Mouse (Mus musculus) MEL (cell line): Measurements from ENCODE around the gene Ube2g1. TPM values are rescaled to one million over a fixed set of nuclear protein-coding genes. Genes with fewer than 3 reads are reported as not detected.

Experiments used
- DNase-seq: peaks from one replicate; pipeline ENCODE4 v3.0.0; 2011; ENCODE audit warnings: low read depth, low spot score
- H3K27ac ChIP-seq: 2 replicates; pipeline ENCODE4 v1.5.1; 2012; ENCODE audit warnings: low read depth, mild to moderate bottlenecking, control low read depth, low read length, moderate library complexity; ENCODE audit not compliant: control insufficient read depth
- H3K27me3 ChIP-seq, 2 experiments: fragments of 150-350 bp in 1 of 2; sonication (generic) in 1 of 2; 2 replicates each; pipeline ENCODE4 v1.6.1; 2012; ENCODE audit warnings: low read length in 2 of 2, mild to moderate bottlenecking in 2 of 2, improper control_type of control experiment in 1 of 2, moderate library complexity in 1 of 2; ENCODE audit not compliant: insufficient read depth in 2 of 2, control insufficient read depth in 1 of 2
- H3K36me3 ChIP-seq, 2 experiments: 2 replicates each; pipeline ENCODE4 v1.6.1; 2012 to 2014; ENCODE audit warnings: low read length in 2 of 2, improper control_type of control experiment in 1 of 2, inconsistent platforms in 1 of 2, mild to moderate bottlenecking in 1 of 2; ENCODE audit not compliant: insufficient read depth in 2 of 2, control insufficient read depth in 1 of 2
- H3K4me1 ChIP-seq, 2 experiments: fragments of 150-350 bp in 1 of 2; sonication (generic) in 1 of 2; 2 replicates each; pipeline ENCODE4 v1.6.1; 2012; ENCODE audit warnings: low read length in 2 of 2, improper control_type of control experiment in 1 of 2, mild to moderate bottlenecking in 1 of 2; ENCODE audit not compliant: insufficient read depth in 2 of 2, control insufficient read depth in 1 of 2
- H3K4me3 ChIP-seq, 2 experiments: fragments of 150-350 bp in 1 of 2; sonication (generic) in 1 of 2; 2 replicates each; pipeline ENCODE4 v1.5.1; 2012; ENCODE audit warnings: low read depth in 2 of 2, low read length in 2 of 2, mild to moderate bottlenecking in 2 of 2, moderate library complexity in 2 of 2, control low read depth in 1 of 2, improper control_type of control experiment in 1 of 2; ENCODE audit not compliant: control insufficient read depth in 1 of 2, insufficient read depth in 1 of 2
- H3K79me2 ChIP-seq: 2 replicates; pipeline ENCODE4 v1.6.1; 2012; ENCODE audit warnings: mild to moderate bottlenecking, low read length, moderate library complexity; ENCODE audit not compliant: control insufficient read depth, poor library complexity, insufficient read depth
- H3K9ac ChIP-seq: 2 replicates; pipeline ENCODE4 v1.6.1; 2012; ENCODE audit warnings: low read depth, mild to moderate bottlenecking, control low read depth, low read length, moderate library complexity; ENCODE audit not compliant: control insufficient read depth, poor library complexity, severe bottlenecking
- H3K9me3 ChIP-seq: fragments of 150-350 bp; sonication (generic); replicated peaks from 2 replicates; pipeline ENCODE4 v1.6.1; 2012; ENCODE audit warnings: mild to moderate bottlenecking, low read length, improper control_type of control experiment, moderate library complexity; ENCODE audit not compliant: insufficient read depth
- BHLHE40 ChIP-seq: IDR thresholded peaks from 2 replicates; pipeline ENCODE4 v1.6.1; 2012; ENCODE audit warnings: low read depth, mild to moderate bottlenecking, inconsistent platforms, low read length, improper control_type of control experiment, borderline replicate concordance
- CHD1 ChIP-seq: IDR thresholded peaks from 2 replicates; pipeline ENCODE4 v1.6.1; 2012; ENCODE audit warnings: low read depth, mild to moderate bottlenecking, inconsistent platforms, low read length, improper control_type of control experiment
- CTCF ChIP-seq, 3 experiments: IDR thresholded peaks in 2 of 3; conservative IDR thresholded peaks in 1 of 3; 2 replicates each; pipeline ENCODE4 v1.5.1; 2011 to 2012; ENCODE audit warnings: low read length in 3 of 3, low read depth in 2 of 3, mild to moderate bottlenecking in 2 of 3, improper control_type of control experiment in 1 of 3, inconsistent platforms in 1 of 3, mixed read lengths in 1 of 3, moderate library complexity in 1 of 3; ENCODE audit not compliant: control insufficient read depth in 1 of 3, insufficient read depth in 1 of 3, poor library complexity in 1 of 3, severe bottlenecking in 1 of 3
- E2F4 ChIP-seq: IDR thresholded peaks from 2 replicates; pipeline ENCODE4 v1.6.1; 2011; ENCODE audit warnings: low read depth, low read length, improper control_type of control experiment, borderline replicate concordance
- GABPA ChIP-seq: IDR thresholded peaks from 2 replicates; pipeline ENCODE4 v1.6.1; 2012; ENCODE audit warnings: low read depth, mild to moderate bottlenecking, inconsistent platforms, low read length, improper control_type of control experiment, moderate library complexity
- JUND ChIP-seq: IDR thresholded peaks from 2 replicates; pipeline ENCODE4 v1.6.1; 2011; ENCODE audit warnings: low read depth, mild to moderate bottlenecking, improper control_type of control experiment, low read length
- MAFK ChIP-seq: IDR thresholded peaks from 2 replicates; pipeline ENCODE4 v1.6.1; 2011; ENCODE audit warnings: low read depth, mild to moderate bottlenecking, low read length, improper control_type of control experiment, borderline replicate concordance
- MAZ ChIP-seq: IDR thresholded peaks from 2 replicates; pipeline ENCODE4 v1.6.1; 2012; ENCODE audit warnings: low read depth, mild to moderate bottlenecking, inconsistent platforms, low read length, improper control_type of control experiment
- MXI1 ChIP-seq: IDR thresholded peaks from 2 replicates; pipeline ENCODE4 v1.6.1; 2011; ENCODE audit warnings: mild to moderate bottlenecking, low read depth, low read length, improper control_type of control experiment
- MYB ChIP-seq: IDR thresholded peaks from 2 replicates; pipeline ENCODE4 v1.6.1; 2011; ENCODE audit warnings: mild to moderate bottlenecking, low read depth, low read length, improper control_type of control experiment
- MYC ChIP-seq: IDR thresholded peaks from 2 replicates; pipeline ENCODE4 v1.6.1; 2011; ENCODE audit warnings: low read depth, mild to moderate bottlenecking, low read length, improper control_type of control experiment, moderate library complexity
- POLR2AphosphoS2 ChIP-seq: IDR thresholded peaks from 2 replicates; pipeline ENCODE4 v1.6.1; 2011; ENCODE audit warnings: low read length, improper control_type of control experiment
- RAD21 ChIP-seq: IDR thresholded peaks from 2 replicates; pipeline ENCODE4 v1.6.1; 2011; ENCODE audit warnings: mild to moderate bottlenecking, low read depth, low read length, improper control_type of control experiment
- SIN3A ChIP-seq: IDR thresholded peaks from 2 replicates; pipeline ENCODE4 v1.6.1; 2012; ENCODE audit warnings: low read length, improper control_type of control experiment, inconsistent platforms
- SMC3 ChIP-seq: IDR thresholded peaks from 2 replicates; pipeline ENCODE4 v1.6.1; 2011; ENCODE audit warnings: low read depth, low read length, improper control_type of control experiment
- TAL1 ChIP-seq: IDR thresholded peaks from 2 replicates; pipeline ENCODE4 v1.6.1; 2012; ENCODE audit warnings: mild to moderate bottlenecking, inconsistent platforms, low read length, moderate library complexity, mixed read lengths
- TBP ChIP-seq: IDR thresholded peaks from 2 replicates; pipeline ENCODE4 v1.8.0; 2011; ENCODE audit warnings: low read depth, low read length, improper control_type of control experiment
- TCF12 ChIP-seq: IDR thresholded peaks from 2 replicates; pipeline ENCODE4 v1.6.1; 2014; ENCODE audit warnings: low read depth, mild to moderate bottlenecking, inconsistent platforms, low read length, improper control_type of control experiment, moderate library complexity
- USF2 ChIP-seq, 2 experiments: IDR thresholded peaks; 2 replicates each; pipeline ENCODE4 v1.6.1; 2011 to 2012; ENCODE audit warnings: improper control_type of control experiment in 2 of 2, low read length in 2 of 2, borderline replicate concordance in 1 of 2, inconsistent platforms in 1 of 2, low read depth in 1 of 2, mild to moderate bottlenecking in 1 of 2; ENCODE audit not compliant: insufficient read depth in 1 of 2
- ZC3H11A ChIP-seq: IDR thresholded peaks from 2 replicates; pipeline ENCODE4 v1.6.1; 2012; ENCODE audit warnings: low read depth, mild to moderate bottlenecking, inconsistent platforms, low read length, improper control_type of control experiment
- ZKSCAN1 ChIP-seq: IDR thresholded peaks from 2 replicates; pipeline ENCODE4 v1.6.1; 2012; ENCODE audit warnings: low read depth, mild to moderate bottlenecking, inconsistent platforms, low read length, improper control_type of control experiment, moderate library complexity
- ZMIZ1 ChIP-seq: IDR thresholded peaks from 2 replicates; pipeline ENCODE4 v1.6.1; 2012; ENCODE audit warnings: low read depth, mild to moderate bottlenecking, inconsistent platforms, low read length, improper control_type of control experiment, moderate library complexity
- polyA plus RNA-seq, 2 experiments: library from polyadenylated mRNA; stranded (reverse) in 1 of 2; unstranded in 1 of 2; fragments of >175 nt in 1 of 2; fragments of >200 nt in 1 of 2; gene quantifications; 2 replicates each; pipeline versions ENCODE4 v1.2.1 to v1.2.4; 2012; ENCODE audit warnings: low replicate concordance in 2 of 2, low read depth in 1 of 2; ENCODE audit not compliant: insufficient read length in 2 of 2, insufficient read depth in 1 of 2, missing spikeins in 1 of 2
- total RNA-seq: library from RNA; depleted of rRNA; stranded (reverse); fragments of 300-350 nt; gene quantifications from 2 replicates; pipeline ENCODE4 v1.2.3, GENCODE M21; 2012

Gene Ube2g1
- total and polyA plus RNA-seq, 3 experiments = 26.6 to 38.1 (median 38.0) TPM

DNA sequence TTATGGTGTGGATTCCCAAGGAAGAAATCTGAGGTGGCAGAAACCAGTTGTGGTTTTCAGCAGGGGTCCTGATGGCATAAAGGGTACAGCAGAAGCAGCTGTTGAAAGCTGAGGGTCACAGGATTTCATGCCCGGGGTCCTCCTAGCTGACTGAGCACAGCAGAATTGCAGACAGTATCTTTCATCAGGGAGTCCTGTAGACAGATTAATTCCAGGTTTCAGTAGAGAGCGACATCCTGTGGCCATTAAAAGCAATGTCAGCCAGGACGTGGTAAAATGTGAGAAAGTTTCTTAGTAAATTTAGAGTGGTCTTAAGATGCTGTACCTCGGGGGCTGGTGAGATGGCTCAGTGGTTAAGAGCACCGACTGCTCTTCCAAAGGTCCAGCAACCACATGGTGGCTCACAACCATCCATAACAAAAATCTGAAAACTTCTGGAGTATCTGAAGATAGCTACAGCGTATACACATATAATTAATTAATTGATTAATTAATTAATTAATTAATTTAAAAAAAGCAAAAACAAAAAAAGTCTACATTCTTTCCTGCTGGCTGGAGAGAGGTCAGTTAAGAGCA lies 42.8 kb upstream of the Ube2g1 start:
- Histone ChIP-seq H3K4me3 (peak overlapping the region; percentile 46), H3K79me2 (no peaks in the 10 kb centered on the region; the same call in 1 of the 2 replicates), H3K27me3 (no peaks in the 10 kb centered on the region), H3K36me3 (peaks cover 0 to 4% of the 10 kb centered on the region in 2 experiments; a peak in 1 of 4 replicates), H3K4me1 (peaks cover 4 to 6% of the 10 kb centered on the region in 2 experiments; a peak in 2 of 4 replicates), H3K27ac (no peak overlapping the region), H3K9ac (peak overlapping the region; percentile 55), H3K9me3 (no peaks in the 10 kb centered on the region)
- TF ChIP-seq GABPA = no peak
- peak; percentile 69 for TF ChIP-seq SIN3A
- TF ChIP-seq USF2 (IDR thresholded peaks at IDR 0.05; ENCODE audit: borderline replicate concordance in 1 of 2, insufficient read depth in 1 of 2, low read depth in 1 of 2, low read length in 2 of 2) = no peak
- TF ChIP-seq MYB = no peak
- TF ChIP-seq ZC3H11A = peak; percentile 97
- TF ChIP-seq RAD21 = peak; percentile 94
- no peak for TF ChIP-seq TCF12
- peak; percentile 94 for TF ChIP-seq SMC3
- TF ChIP-seq CTCF (IDR thresholded peaks at IDR 0.05 in 2 of 3, conservative IDR thresholded peaks at IDR 0.05 in 1 of 3; ENCODE audit: control insufficient read depth in 1 of 3, insufficient read depth in 1 of 3, low read depth in 2 of 3, low read length in 3 of 3, poor library complexity in 1 of 3, severe bottlenecking in 1 of 3) = peak; percentile 56 to 91 (median 88)
- peak; percentile 46; the same call in 1 of the 2 replicates for TF ChIP-seq MXI1
- TF ChIP-seq JUND = 0 out of 2 replicates have a peak, but pooled peaks have one; percentile 80
- TF ChIP-seq BHLHE40 = 0 out of 2 replicates have a peak, but pooled peaks have one; percentile 34
- TF ChIP-seq MYC = no peak
- TF ChIP-seq TBP = peak; percentile 23; the same call in 1 of the 2 replicates
- peak; percentile 90 for DNase-seq

DNA sequence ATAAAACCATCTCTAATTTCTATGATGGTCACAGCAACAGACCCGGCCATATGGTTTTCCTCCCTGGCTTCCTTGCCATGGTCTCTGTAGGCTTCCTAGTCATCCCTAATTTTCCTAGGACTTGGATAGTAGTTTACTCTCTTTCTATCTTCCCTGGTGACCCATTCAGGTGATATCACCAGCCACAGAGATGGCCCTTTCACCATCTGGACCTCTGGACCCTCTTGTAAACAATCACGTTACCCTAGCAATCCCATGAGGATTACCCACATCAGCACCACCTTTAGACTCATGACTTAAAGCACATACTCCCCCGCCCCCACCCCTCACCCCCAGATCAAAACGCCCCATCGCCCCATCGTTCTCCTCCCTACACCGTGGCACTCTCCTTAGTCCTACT lies 40.8 kb upstream of the Ube2g1 start:
- H3K9me3 ChIP-seq = no peaks in the 10 kb centered on the region
- no peak overlapping the region for H3K27ac ChIP-seq

More for the DNA sequence above, 40.8 kb upstream of the Ube2g1 start:
- Histone ChIP-seq H3K4me1 (peaks cover 0 to 2% of the 10 kb centered on the region in 2 experiments; a peak in 1 of 4 replicates), H3K36me3 (no peaks in the 10 kb centered on the region), H3K79me2 (no peaks in the 10 kb centered on the region; the same call in 1 of the 2 replicates), H3K27me3 (no peaks in the 10 kb centered on the region), H3K4me3 (no peak overlapping the region), H3K9ac (no peak overlapping the region)
- no peak for DNase-seq
- TF ChIP-seq TAL1 = no peak
- TF ChIP-seq MYC = no peak
- TF ChIP-seq GABPA = no peak
- TF ChIP-seq MAFK = no peak
- TF ChIP-seq ZKSCAN1 = no peak
- no peak for TF ChIP-seq CTCF (IDR thresholded peaks at IDR 0.05 in 2 of 3, conservative IDR thresholded peaks at IDR 0.05 in 1 of 3; ENCODE audit: control insufficient read depth in 1 of 3, insufficient read depth in 1 of 3, low read depth in 2 of 3, low read length in 3 of 3, poor library complexity in 1 of 3, severe bottlenecking in 1 of 3)
- no peak for TF ChIP-seq POLR2AphosphoS2
- TF ChIP-seq ZC3H11A = no peak
- no peak for TF ChIP-seq ZMIZ1
- TF ChIP-seq E2F4 = no peak
- no peak for TF ChIP-seq MAZ
- no peak for TF ChIP-seq CHD1
